Mouse (Mus musculus) neural tube, embryonic 10.5 days (tissue): ENCODE measurements around the gene Gm10375.
"Not testable (repeated sequence)": the region's sequence is repeated elsewhere in the genome, so short reads cannot be mapped to it uniquely, and the experiment has no call there.

Source experiments
- DNase-seq: peaks from one replicate; pipeline ENCODE4 v3.0.0-alpha.2; 2017; ENCODE audit warnings: low spot score; ENCODE audit errors: extremely low spot score

Gm10375 gene

GRCm38 (mm10) chr14:43607913-43608312 lies at the start of gene Gm10375:
Gene Gm10375, minus strand, starts transcription at chr14:43608013.
- not testable (repeated sequence) for DNase-seq

- DNase-seq, result not testable (repeated sequence)
These were observed 28.8 kb downstream of the Gm10375 start, which contains the start of gene Gm17654 for GRCm38 (mm10) chr14:43579046-43579445. Gene Gm17654, minus strand, starts transcription at chr14:43579146.

- not testable (repeated sequence) for DNase-seq
These were observed 29.8 kb downstream of the Gm10375 start for GRCm38 (mm10) chr14:43577969-43578368.
